Mouse (Mus musculus) Patski (cell line): ENCODE measurements around the gene Nmur1. TPM values are rescaled to one million over a fixed set of nuclear protein-coding genes. Genes with fewer than 3 reads are reported as not detected.

Experiments
- ATAC-seq: fragments of 100-300 bp; one replicate; pipeline ENCODE4 v1.8.0; 2021
- CTCF ChIA-PET: fragments of 350-600 bp; sonication (Branson Sonifier 250); formaldehyde crosslinking; loops from one replicate; lab custom pipeline; 2022; ENCODE audit warnings: inconsistent platforms; lab: Charles Lee
- POLR2A ChIA-PET: fragments of 350-600 bp; sonication (Branson Sonifier 250); formaldehyde crosslinking; loops from one replicate; lab custom pipeline; 2022; ENCODE audit warnings: antibody characterized with exemption, inconsistent platforms; lab: Charles Lee
- DNase-seq: peaks from one replicate; pipeline ENCODE4 v3.0.0-alpha.2; 2011; ENCODE audit warnings: low read depth, low spot score
- H3K27me3 ChIP-seq: fragments of 371-371 bp; one replicate; pipeline ENCODE4 v1.5.1; 2021
- CTCF ChIP-seq: fragments of 100-300 bp; IDR thresholded peaks from one replicate; pipeline ENCODE4 v1.5.1; 2021
- in situ Hi-C: fragments of 300-500 bp; cut with MboI; formaldehyde crosslinking; loops from 3 replicates; pipeline ENCODE4 v1.11.1; 2018; ENCODE audit warnings: low pct_unique_long_range_greater_than_20kb, mixed read lengths
- polyA plus RNA-seq: library from polyadenylated mRNA; unstranded; gene quantifications from one replicate; pipeline ENCODE4 v1.2.3, GENCODE M21; 2021

The Nmur1 gene
- polyA plus RNA-seq, 1 experiment from 2014 or later, result not detected

DNA sequence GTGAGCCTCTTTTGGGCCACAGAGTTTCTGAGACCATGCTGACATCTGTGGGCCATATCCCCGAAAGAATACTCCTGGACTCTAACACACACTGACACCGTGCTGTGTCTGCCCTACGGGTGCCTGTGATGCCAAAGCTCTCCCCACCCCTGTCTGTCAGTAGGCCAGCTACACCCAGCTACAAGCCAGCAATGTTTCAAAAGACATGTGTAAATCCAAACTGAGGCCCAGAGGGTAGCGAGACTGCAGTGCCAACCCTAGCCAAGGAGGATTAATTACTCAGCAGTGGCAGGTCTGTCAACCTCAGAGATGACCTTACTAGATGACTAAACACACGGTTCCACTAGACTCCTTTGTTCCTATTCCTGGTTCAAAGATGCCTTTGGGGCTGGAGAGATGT lies 49.7 kb downstream of the Nmur1 start:
- CTCF ChIA-PET, result interaction anchor here (1.8 to 2.7 kb wide), 2 partner anchors 11 to 40 kb away, joined by 4 to 9 read pairs; no protein-coding TSS in a partner anchor
- DNase-seq (no peak), ATAC-seq (no peak)
- no peak for TF ChIP-seq CTCF
- in situ Hi-C loops, result no loop called here
- POLR2A ChIA-PET, result no interaction called here
- H3K27me3 ChIP-seq, result no peaks in the 10 kb centered on the region

- TF ChIP-seq CTCF, result peak; percentile 94
- no peak for DNase-seq
- in situ Hi-C loops, result loop anchor here (5.0 kb wide), 1 partner anchor 60 kb away; no protein-coding TSS in a partner anchor
- H3K27me3 ChIP-seq, result no peaks in the 10 kb centered on the region
- ATAC-seq, result no peak
- POLR2A ChIA-PET, result no interaction called here
- CTCF ChIA-PET, result interaction anchor here (1.0 to 2.3 kb wide), 5 partner anchors 12 to 59 kb away, joined by 3 to 11 read pairs (median 3); no protein-coding TSS in a partner anchor
Observed at GRCm38 (mm10) chr1:86371997-86372396, 54.0 kb downstream of the Nmur1 start.

DNA sequence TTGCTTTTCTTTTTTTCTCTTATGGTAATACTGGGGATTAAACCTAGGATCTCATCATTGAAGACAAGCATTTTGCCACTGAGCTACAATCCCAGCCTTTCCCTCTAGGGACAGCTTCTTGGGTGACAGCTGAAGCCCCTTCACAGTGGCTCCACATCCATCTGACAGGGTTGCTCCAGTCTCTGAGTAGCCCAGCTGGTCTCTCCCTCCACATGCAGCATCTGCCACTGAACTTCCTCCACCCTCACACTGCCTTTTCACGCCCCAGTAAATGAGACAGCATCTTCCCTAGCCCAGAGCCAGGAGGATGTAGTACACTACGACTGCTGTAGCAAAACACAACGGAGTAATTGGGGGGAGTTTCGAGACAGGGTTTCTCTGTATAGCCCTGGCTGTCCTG lies 57.9 kb downstream of the Nmur1 start:
- no peak for DNase-seq
- no peak for ATAC-seq
- POLR2A ChIA-PET, result no interaction called here
- in situ Hi-C loops, result no loop called here
- CTCF ChIA-PET, result interaction anchor here (1.3 kb wide), 1 partner anchor 24 kb away, joined by 4 read pairs; no protein-coding TSS in a partner anchor
- H3K27me3 ChIP-seq, result no peaks in the 10 kb centered on the region
- TF ChIP-seq CTCF, result no peak

- DNase-seq, result no peak
Observed at GRCm38 (mm10) chr1:86363671-86364070, 62.4 kb downstream of the Nmur1 start.

GRCm38 (mm10) chr1:86361852-86362615 lies 64.0 kb downstream of the Nmur1 start:
- in situ Hi-C loops, result no loop called here
- ChIA-PET CTCF (no interaction called here), POLR2A (interaction anchor here (0.6 to 0.9 kb wide), 2 partner anchors 72 to 343 kb away, joined by 5 to 6 read pairs; no protein-coding TSS in a partner anchor)
- no peak for TF ChIP-seq CTCF
- H3K27me3 ChIP-seq, result no peaks in the 10 kb centered on the region
- DNase-seq (no peak), ATAC-seq (no peak)

More at GRCm38 (mm10) chr1:86363671-86364070, 62.4 kb downstream of the Nmur1 start:
- no peaks in the 10 kb centered on the region for H3K27me3 ChIP-seq
- in situ Hi-C loops, result no loop called here
- POLR2A ChIA-PET, result no interaction called here
- CTCF ChIA-PET, result no interaction called here
- ATAC-seq, result no peak
- no peak for TF ChIP-seq CTCF

DNA sequence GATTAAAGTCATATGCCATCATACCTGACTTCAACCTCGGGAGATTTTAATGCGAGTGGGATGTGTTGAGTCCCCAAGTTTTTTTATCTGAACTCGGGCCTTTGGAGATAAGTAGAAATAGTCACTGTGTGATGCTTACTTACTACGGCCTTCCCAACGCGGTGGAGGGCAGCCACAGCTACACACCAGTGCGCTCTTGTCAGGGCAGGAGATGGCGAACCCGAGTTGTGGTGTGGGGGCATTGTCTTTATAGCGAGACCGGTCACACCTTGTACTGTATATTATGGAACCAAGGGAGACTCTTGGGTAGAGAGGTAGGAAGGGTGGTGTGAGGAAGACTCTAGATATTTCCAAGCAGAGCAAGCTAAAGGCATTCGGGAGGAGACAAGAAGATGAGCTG lies 65.6 kb downstream of the Nmur1 start:
- CTCF ChIA-PET, result interaction anchor here (1.1 to 1.3 kb wide), 2 partner anchors 10 to 11 kb away, joined by 3 to 4 read pairs; no protein-coding TSS in a partner anchor
- no peak for TF ChIP-seq CTCF
- POLR2A ChIA-PET, result no interaction called here
- no peaks in the 10 kb centered on the region for H3K27me3 ChIP-seq
- ATAC-seq, result no peak
- in situ Hi-C loops, result no loop called here
- no peak for DNase-seq

- ChIA-PET CTCF (interaction anchor here (1.1 kb wide), 1 partner anchor 12 kb away, joined by 4 read pairs; no protein-coding TSS in a partner anchor), POLR2A (interaction anchor here (0.6 to 1.1 kb wide), 2 partner anchors 19 to 178 kb away, joined by 3 to 4 read pairs; no protein-coding TSS in a partner anchor)
- in situ Hi-C loops, result no loop called here
- DNase-seq, result no peak
- no peak for TF ChIP-seq CTCF
- no peaks in the 10 kb centered on the region for H3K27me3 ChIP-seq
- ATAC-seq, result peak; percentile 24
Observed at GRCm38 (mm10) chr1:86359798-86360179, 66.2 kb downstream of the Nmur1 start.

GRCm38 (mm10) chr1:86358906-86359797 lies 66.9 kb downstream of the Nmur1 start, which contains the start of gene Ncl:
Gene Ncl (minus strand): TSS chr1:86359400.
- in situ Hi-C loops, result no loop called here
- peak; percentile 88 for DNase-seq
- H3K27me3 ChIP-seq, result no peaks in the 10 kb centered on the region
- ChIA-PET POLR2A (interaction anchor here (1.1 kb wide), 1 partner anchor 20 kb away, joined by 3 read pairs; no protein-coding TSS in a partner anchor), CTCF (interaction anchor here (0.8 kb wide), 1 partner anchor 71 kb away, joined by 3 read pairs; no protein-coding TSS in a partner anchor)
- peak; percentile 96 for ATAC-seq
- TF ChIP-seq CTCF, result no peak

DNA sequence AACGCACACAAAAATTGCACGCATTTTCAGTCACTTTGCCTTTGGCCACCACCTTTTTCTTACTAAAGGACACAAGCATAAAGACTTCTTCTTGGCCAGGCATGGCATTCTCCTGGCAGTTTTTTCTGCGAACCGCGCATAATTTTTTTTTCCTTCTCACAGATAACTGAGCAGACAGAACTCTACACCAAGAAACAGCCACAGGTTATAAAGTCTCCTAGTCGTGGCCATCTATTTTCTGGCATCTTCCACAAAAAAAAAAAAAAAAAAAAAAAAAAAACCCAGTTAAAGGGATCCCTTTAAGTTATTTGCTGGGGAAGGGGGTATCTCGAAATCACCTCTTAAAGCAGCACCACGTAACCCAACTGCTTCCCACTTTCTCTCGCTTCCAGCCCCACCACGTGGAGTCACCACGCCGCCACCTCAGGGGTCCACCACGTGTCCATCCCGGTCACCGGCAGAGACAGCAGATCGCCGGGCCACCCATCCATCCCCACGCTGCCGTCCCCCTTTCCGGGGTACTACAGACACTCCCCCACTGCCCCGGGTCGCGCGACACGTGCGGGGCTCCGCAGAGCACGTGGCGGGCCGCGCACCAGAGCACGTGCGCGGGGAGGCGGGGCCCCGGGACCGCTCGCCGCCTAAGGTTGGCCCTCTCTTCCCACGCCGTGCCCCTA lies 67.7 kb downstream of the Nmur1 start:
- POLR2A ChIA-PET, result interaction anchor here (0.7 to 1.1 kb wide), 2 partner anchors 20 to 192 kb away, joined by 3 read pairs; no protein-coding TSS in a partner anchor
- in situ Hi-C loops, result no loop called here
- H3K27me3 ChIP-seq, result no peaks in the 10 kb centered on the region
- TF ChIP-seq CTCF, result no peak
- CTCF ChIA-PET, result interaction anchor here (0.8 kb wide), 1 partner anchor 71 kb away, joined by 3 read pairs; no protein-coding TSS in a partner anchor
- no peak for ATAC-seq
- no peak for DNase-seq
